Mouse (Mus musculus) activated CD4-positive, CD25-positive, alpha-beta regulatory T cell, adult 4 months (primary cell): ENCODE measurements around the gene Itih5. TPM values are rescaled to one million over a fixed set of nuclear protein-coding genes. Genes with fewer than 3 reads are reported as not detected.

ENCODE experiments used
- polyA plus RNA-seq, 2 experiments: library from polyadenylated mRNA; unstranded; fragments of 100-300 nt; shearing (Covaris generic); gene quantifications; one replicate each; pipeline ENCODE4 v1.2.1; 2017

Itih5 gene
- polyA plus RNA-seq, 2 experiments from 2014 or later = 9.0 to 15.4 TPM

Other genes starting within 250 kb of the Itih5 start
- 10 to 100 TPM; 13.6 to 15.6 TPM for gene Taf3, start 105.0 kb upstream of the Itih5 start, polyA plus RNA-seq
- gene Atp5c1, start 73.1 kb upstream of the Itih5 start, polyA plus RNA-seq = 100 to 1,000 TPM; 659 to 745 TPM
- 10 to 100 TPM; 28.1 to 34.7 TPM for gene Kin, start 73.0 kb upstream of the Itih5 start, polyA plus RNA-seq
- not detected for gene Itih2, start 22.2 kb upstream of the Itih5 start, polyA plus RNA-seq
- gene Sfmbt2, start 216.9 kb downstream of the Itih5 start, polyA plus RNA-seq = 1 to 10 TPM; 1.7 to 3.1 TPM